Mouse (Mus musculus) right cerebral cortex, postnatal 10 days (tissue): ENCODE data around the gene Ajap1.
A peak's percentile ranks its signal among the peaks of the same experiment; 100 is the strongest.

ENCODE experiments used
- DNase-seq, 2 experiments: peaks; one replicate each; pipeline ENCODE4 v3.0.0; 2021; ENCODE audit warnings: low spot score in 2 of 2

Ajap1 gene

GRCm38 (mm10) chr4:153482459-153483338 lies at the start of gene Ajap1:
Gene Ajap1 (minus strand): TSS chr4:153482811.
- peak; percentile 80 to 83 for DNase-seq

DNA sequence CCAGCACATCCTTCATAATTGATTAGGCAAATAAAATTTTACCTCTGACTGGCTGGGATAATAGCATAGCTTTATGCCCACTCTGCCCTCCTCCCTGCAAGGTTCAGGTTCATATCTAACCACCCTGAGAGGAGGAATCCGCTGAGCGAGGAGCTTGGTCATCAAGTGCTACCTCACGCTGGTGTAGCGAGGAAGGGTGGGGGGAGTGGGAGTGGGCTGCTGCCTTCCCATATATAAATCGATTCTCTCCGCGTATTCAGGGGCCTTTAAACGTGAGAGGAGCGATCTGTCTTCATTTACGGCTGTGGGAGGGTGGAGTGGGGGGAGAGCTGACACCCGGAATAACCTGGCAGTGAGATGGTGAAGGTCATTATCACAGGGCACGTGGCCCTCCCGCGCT lies 47.9 kb upstream of the Ajap1 start:
- DNase-seq = no peak

DNA sequence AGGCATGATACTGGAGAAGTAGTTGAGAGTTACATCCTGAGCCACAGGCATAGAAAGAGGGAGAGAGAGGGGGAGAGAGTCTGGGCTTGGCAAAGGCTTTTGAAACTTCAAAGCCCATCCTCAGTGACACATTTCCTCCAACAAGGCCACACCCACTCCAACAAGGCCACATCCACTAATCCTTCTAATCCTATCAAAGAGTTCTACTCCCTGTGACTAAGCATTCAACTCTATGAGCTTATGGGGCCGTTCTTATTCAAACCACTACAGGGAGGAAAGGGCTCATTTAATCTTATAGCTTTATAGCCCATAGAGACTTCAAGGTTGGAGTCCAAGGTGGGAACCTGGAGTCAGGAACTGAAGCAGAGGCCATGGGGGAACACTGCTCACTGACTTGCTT lies 39.0 kb upstream of the Ajap1 start:
- no peak for DNase-seq

DNA sequence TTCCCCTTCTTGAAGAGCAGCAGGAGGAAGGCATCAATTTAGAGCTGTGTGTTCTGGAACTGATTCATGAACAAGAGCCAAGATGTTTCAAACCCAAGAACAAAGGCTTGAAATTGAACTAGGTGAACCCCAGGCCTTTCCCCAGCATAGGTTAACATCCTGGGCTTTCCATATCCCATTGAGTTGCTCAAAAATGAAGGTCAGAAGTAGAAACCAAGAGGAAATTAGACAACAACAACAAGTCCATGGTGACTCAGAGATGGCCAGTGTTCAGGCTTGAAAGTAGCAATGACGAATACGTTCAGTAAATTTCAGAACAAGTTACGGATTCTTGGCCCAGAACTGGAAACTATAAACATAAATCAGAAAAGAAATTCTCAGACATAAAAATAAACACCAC lies 37.3 kb upstream of the Ajap1 start:
- DNase-seq = no peak

DNA sequence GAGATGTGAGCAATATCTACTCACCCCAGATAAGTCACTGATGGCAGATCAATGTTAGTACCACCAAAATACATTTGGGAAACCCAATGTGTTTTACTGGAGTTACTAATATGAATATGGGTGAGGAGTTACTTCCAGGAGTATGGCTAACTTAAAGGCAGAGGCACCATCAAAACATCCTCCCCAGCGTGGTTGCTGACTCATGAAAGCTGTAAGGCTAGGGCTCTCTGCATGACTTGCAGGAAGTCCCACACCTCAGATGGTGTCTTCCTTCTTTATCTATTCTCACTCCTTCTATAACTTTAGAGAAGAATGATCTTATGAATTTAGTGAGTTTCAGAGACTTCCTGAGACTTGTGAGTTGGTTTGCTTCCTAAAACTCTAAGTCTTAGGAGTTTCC lies 36.7 kb upstream of the Ajap1 start:
- no peak for DNase-seq

- no peak for DNase-seq
Observed at GRCm38 (mm10) chr4:153515786-153516185, 33.2 kb upstream of the Ajap1 start.

DNA sequence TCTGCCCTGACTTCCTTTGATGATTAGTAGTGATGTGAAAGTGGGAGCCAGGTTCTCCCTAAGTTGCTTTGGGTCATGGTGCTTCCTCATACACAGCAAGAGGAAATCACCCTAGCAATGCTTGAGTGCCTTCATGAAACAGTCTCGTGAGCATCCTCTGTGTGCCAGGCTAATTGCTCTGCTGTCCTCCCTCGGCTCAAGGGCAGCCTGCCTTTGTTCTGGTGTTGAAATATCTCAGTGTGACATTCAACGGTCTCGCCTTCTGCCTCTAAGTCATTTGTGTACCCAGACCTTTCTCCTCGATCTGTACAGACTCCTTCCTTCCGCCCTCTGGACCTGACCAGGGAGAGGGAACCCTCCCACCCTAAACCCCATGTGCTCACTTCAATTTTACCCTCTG lies 31.5 kb upstream of the Ajap1 start:
- no peak for DNase-seq

DNA sequence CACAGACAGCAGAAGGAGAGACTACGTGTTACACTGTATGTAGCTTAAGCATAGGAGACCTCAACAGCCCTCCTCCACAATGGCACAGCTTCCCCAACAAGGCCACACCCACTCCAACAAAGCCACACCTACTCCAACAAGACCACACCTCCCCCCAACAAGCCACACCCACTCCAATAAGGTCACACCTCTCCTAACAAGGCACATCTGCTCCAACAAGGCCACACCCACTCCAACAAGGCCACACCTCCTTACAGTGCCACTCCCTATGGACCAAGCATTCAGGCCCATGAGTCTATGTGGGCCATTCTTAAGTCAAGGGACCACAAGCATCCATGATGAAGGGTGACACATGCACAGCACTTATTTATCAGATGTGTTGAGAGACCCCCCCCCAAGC lies 28.9 kb upstream of the Ajap1 start:
- no peak for DNase-seq

- no peak for DNase-seq
Observed at GRCm38 (mm10) chr4:153501936-153502335, 19.3 kb upstream of the Ajap1 start.

DNA sequence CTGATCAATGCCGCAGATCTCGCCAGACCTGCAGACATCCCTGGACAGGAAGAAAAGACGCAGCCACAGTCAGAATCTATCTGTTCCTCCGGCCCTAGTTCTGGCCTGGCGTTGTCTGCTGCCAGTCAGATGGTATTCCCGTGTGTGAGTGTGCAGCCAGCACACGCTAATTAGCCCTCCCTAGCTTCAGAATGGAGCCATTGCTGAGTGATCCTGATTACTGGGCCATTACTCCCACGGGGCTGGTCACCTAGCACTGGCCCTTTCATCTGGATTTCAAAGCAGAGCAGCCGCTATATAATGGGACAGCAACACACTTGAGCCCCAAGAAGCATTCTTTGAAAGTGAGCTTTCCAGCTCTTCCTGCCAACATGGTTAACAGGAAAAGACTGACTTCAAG lies 9.8 kb upstream of the Ajap1 start:
- no peak for DNase-seq

DNA sequence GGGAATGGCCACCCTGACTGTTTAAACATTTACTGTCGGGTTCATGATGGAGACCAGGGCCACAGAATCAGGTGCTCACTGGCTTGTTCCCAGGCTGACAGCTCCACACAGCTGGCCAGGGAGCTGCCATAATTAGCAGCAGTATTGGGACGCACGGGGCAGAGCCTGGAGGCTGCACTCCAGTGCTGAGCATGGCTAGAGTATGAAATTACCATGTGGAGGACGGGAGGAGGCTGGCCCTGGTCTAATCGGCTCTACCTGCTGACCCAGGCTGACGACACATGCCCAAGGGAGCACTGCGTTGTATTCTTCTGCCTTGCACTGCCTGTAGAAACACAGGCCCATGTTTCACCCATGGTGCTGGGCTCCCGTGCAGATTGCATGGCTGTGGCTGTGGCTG lies 6.5 kb upstream of the Ajap1 start:
- no peak for DNase-seq

GRCm38 (mm10) chr4:153485913-153486312 lies 3.3 kb upstream of the Ajap1 start:
- no peak for DNase-seq

DNA sequence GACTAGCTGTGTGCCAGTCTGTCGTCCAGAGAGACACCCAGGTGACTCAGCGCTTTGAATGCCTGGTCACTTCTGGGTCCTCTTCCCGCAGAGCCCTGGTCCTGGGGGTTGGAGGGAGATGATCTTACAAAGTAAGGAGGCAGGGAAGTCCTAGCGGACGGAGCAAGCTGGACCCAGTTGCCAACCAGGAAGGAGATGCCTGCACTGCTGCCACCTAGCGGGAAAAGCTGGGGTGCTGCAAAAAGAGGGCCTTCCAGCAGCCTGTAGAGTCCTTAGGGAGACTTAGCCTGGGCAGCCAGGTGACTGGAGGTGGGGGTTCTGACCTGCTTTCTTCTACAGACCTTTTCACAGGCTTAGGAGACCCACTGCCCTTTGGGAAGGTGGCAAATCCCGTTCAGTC lies 1.8 kb upstream of the Ajap1 start:
- DNase-seq = peak; percentile 80 to 89

DNA sequence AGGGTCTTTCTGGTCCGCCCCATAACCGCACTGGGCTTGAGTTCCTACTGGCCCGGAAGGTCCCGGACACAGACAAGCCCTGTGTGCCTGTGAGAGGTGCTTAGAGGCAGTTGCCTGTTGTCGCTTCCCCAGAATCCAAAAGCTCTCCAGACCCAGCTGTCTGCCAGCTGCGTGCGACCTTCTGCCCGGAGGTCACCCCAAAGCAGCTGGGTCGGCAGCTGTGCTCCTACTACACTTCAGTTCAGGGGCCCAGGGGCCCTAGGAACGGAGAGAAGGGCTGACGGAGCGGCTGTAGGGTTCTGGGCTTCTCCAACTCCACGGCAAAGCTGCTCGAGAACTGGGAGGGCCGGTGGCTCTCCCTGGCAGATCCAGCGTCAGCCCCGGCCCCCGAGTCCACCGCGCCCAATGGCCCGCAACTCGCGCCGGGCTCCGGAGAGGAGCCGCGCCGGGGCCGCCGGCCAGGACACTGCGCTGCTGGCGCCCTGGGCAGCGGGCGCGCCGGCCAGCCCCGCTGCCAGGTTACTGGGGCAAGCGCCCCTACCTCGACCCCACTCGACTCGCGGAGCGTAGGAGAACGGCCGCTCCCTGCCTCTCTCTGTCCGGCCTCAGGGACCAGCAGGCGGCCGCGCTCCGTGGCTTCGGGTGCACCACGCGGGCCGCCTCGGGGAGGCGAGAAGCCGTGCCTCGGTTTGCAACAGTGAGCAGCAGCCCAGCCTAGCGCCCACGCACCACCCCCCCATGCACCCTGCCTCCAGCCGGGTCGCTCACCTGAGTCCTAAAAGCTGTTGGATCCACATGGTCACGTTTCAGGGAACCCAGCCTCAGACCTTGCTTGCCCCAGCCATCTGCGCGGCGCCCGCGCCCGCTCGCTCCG lies 1.0 kb downstream of the Ajap1 start:
- peak; percentile 43 to 57 for DNase-seq

GRCm38 (mm10) chr4:153480551-153481262 lies 1.9 kb downstream of the Ajap1 start:
- DNase-seq = peak; percentile 85 to 87

DNA sequence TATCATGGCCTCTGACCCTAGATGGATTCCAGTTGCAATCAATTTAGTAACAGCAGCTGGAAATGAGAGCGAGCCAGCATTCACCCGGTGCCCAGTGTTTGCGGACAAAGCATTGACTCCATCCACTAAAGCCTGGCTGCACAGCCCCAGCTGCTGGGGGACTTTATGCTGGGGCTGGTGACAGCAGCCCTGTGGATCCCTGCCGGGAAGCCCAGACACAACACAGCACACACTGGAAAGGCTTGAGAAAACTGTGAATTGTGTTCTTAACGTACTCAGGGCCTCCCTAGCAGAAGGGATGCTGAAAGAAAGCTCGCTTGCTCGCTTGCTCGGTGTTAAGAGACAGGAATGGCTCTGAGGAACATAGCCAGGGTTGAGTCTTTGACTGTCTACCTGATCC lies 3.5 kb downstream of the Ajap1 start:
- DNase-seq = peak; percentile 39 to 52

DNA sequence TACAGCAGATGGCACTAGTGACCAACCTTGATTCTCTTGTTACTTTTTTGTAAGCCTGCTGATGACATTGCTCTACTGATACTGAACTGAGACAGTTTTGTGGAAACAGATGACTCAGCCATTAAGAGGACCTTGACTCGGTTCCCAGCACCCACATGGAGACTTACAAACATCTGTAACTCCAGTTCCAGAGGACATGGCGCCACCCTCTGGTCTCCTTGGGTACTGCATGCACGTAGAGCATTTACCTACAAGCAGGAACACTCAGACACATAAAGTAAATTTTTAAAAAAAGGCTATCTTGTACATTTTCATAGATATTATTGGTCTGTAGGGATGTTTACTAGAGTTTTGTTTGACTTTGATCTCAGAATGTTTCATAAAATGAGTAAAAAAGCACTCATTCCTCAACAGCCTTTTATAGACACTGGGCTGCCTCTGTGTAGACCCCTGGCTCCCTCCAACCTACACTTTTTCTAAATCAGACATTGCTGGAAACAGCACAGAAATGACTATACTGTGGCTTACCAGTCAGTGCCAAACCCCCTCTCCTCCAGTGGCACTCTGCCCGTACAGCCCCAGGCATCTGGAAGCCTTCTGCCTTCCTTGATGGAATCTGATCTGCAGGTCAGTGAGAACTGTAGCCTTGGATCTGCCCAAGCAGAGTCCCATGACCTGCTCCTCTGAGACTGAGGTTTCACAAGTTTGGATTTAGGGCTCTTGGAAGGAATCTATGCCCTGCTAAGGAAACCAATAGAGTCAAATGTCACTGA lies 8.9 kb downstream of the Ajap1 start:
- no peak for DNase-seq

GRCm38 (mm10) chr4:153469712-153470111 lies 12.9 kb downstream of the Ajap1 start:
- DNase-seq = no peak

- peak; percentile 67 to 78 for DNase-seq
Observed at GRCm38 (mm10) chr4:153459934-153460333, 22.7 kb downstream of the Ajap1 start.

DNA sequence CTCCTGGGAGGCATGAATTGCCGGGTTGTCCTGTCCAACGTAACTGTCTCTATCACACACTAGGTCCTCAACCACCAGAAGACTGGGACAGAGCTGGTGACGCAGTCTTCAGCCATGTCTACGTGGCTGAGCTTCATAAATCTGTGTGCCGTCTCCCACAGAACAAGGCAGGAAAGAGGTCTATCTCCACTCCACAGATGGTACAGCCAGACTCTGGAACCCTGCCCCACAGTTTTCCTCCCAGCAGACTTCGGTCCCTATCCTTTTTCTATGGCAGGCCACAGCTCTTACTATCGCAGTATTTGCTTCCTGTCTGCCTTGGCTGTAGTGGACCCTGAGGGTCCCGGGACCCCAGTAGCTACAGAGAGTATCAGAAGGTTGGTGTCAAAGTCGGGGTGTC lies 23.1 kb downstream of the Ajap1 start:
- DNase-seq = peak in 1 of 2 experiments; percentile 73

GRCm38 (mm10) chr4:153458821-153459220 lies 23.8 kb downstream of the Ajap1 start:
- no peak for DNase-seq
